Mouse (Mus musculus) cerebral cortex, adult 2 months (tissue): ENCODE data around the gene Entpd3.

Experiments
- WGBS: fragments of 180-500 bp; shearing (Covaris S2); methylation state at CpG from one replicate; pipeline ENCODE4 v1.1.7; 2018; 5-methylcytosine and 5-hydroxymethylcytosine counted together

Entpd3 gene

GRCm38 (mm10) chr9:120579808-120580207 is 40.2 kb downstream of the Entpd3 start:
- WGBS, result 54% methylated on average over 7 of the region's 7 CpGs

GRCm38 (mm10) chr9:120581941-120582618 is 42.5 kb downstream of the Entpd3 start:
- 32% methylated on average over 21 of the region's 21 CpGs for WGBS

GRCm38 (mm10) chr9:120582619-120583308 is 43.1 kb downstream of the Entpd3 start:
- WGBS, result 3% methylated on average over 28 of the region's 28 CpGs

GRCm38 (mm10) chr9:120583314-120583713 is 43.7 kb downstream of the Entpd3 start:
- 83% methylated on average over 3 of the region's 3 CpGs for WGBS

- WGBS, result under 1% methylated on average over 3 of the region's 3 CpGs
These were observed 46.9 kb downstream of the Entpd3 start for GRCm38 (mm10) chr9:120586546-120586945.

- 2% methylated on average over 9 of the region's 9 CpGs for WGBS
These were observed 51.9 kb downstream of the Entpd3 start for GRCm38 (mm10) chr9:120591490-120591889.

- WGBS, result 63% methylated on average over 9 of the region's 9 CpGs
These were observed 53.9 kb downstream of the Entpd3 start for GRCm38 (mm10) chr9:120593383-120594101.

- WGBS, result 62% methylated on average over 6 of the region's 6 CpGs
These were observed 55.2 kb downstream of the Entpd3 start for GRCm38 (mm10) chr9:120594839-120595238.

GRCm38 (mm10) chr9:120595306-120595705 is 55.7 kb downstream of the Entpd3 start:
- WGBS, result 74% methylated on average over 4 of the region's 4 CpGs

- WGBS, result 19% methylated on average over 17 of the region's 17 CpGs
These were observed 62.0 kb downstream of the Entpd3 start for GRCm38 (mm10) chr9:120601488-120602171.

GRCm38 (mm10) chr9:120602172-120602838 is 62.7 kb downstream of the Entpd3 start:
- 46% methylated on average over 17 of the region's 17 CpGs for WGBS

GRCm38 (mm10) chr9:120602839-120603511 is 63.4 kb downstream of the Entpd3 start:
- WGBS, result 8% methylated on average over 23 of the region's 23 CpGs

GRCm38 (mm10) chr9:120603512-120603908 is 63.9 kb downstream of the Entpd3 start:
- WGBS, result 38% methylated on average over 10 of the region's 10 CpGs

GRCm38 (mm10) chr9:120603956-120604355 is 64.3 kb downstream of the Entpd3 start:
- 71% methylated on average over 12 of the region's 12 CpGs for WGBS

GRCm38 (mm10) chr9:120614059-120614458 is 74.4 kb downstream of the Entpd3 start:
- WGBS, result 96% methylated on average over 6 of the region's 6 CpGs
